Mouse (Mus musculus) liver, embryonic 13.5 days (tissue): ENCODE data around the gene Washc4. TPM values are rescaled to one million over a fixed set of nuclear protein-coding genes. Genes with fewer than 3 reads are reported as not detected.

Experiments
- ATAC-seq: fragments of 200-750 bp; cut with Nextera tagmentation; 2 replicates; pipeline ENCODE4 v1.8.0; 2017; ENCODE audit warnings: low read depth, mild to moderate bottlenecking, moderate number of reproducible peaks, moderate library complexity
- DNase-seq: peaks from one replicate; pipeline ENCODE4 v3.0.0; 2022
- H3K27ac ChIP-seq: fragments of 300-500 bp; sonication (generic); 2 replicates; pipeline ENCODE4 v1.5.1; 2015; ENCODE audit warnings: moderate library complexity, mild to moderate bottlenecking, inconsistent platforms
- H3K27me3 ChIP-seq: fragments of 300-500 bp; sonication (generic); 2 replicates; pipeline ENCODE4 v1.6.1; 2015; ENCODE audit warnings: mild to moderate bottlenecking, inconsistent platforms
- H3K36me3 ChIP-seq: fragments of 300-500 bp; sonication (generic); 2 replicates; pipeline ENCODE4 v1.6.1; 2015; ENCODE audit warnings: mild to moderate bottlenecking, inconsistent platforms
- H3K4me1 ChIP-seq: fragments of 300-500 bp; sonication (generic); replicated peaks from 2 replicates; pipeline ENCODE4 v1.6.1; 2015; ENCODE audit warnings: inconsistent platforms
- H3K4me2 ChIP-seq: fragments of 300-500 bp; sonication (generic); 2 replicates; pipeline ENCODE4 v1.6.1; 2015; ENCODE audit warnings: inconsistent platforms, mild to moderate bottlenecking, moderate library complexity
- H3K4me3 ChIP-seq: fragments of 300-500 bp; sonication (generic); replicated peaks from 2 replicates; pipeline ENCODE4 v1.5.1; 2015; ENCODE audit warnings: mild to moderate bottlenecking, inconsistent platforms
- H3K9ac ChIP-seq: fragments of 300-500 bp; sonication (generic); 2 replicates; pipeline ENCODE4 v1.6.1; 2015; ENCODE audit warnings: mild to moderate bottlenecking, inconsistent platforms
- H3K9me3 ChIP-seq: fragments of 300-500 bp; sonication (generic); replicated peaks from 2 replicates; pipeline ENCODE4 v1.6.1; 2016; ENCODE audit warnings: inconsistent platforms
- WGBS: fragments of 180-500 bp; shearing (Covaris S2); methylation state at CpG from one replicate; pipeline ENCODE4 v1.1.7; 2015; ENCODE audit not compliant: insufficient replicate concordance; 5-methylcytosine and 5-hydroxymethylcytosine counted together
- polyA plus RNA-seq: library from polyadenylated mRNA; unstranded; fragments of >200 nt; fragmentation: Nextera tagmentation; extraction: Ambion mirVana; gene quantifications from 2 replicates; pipeline ENCODE4 v1.2.1, GENCODE M21; 2015

The Washc4 gene
- polyA plus RNA-seq, 1 experiment from 2014 or later, result 11.2 TPM

GRCm38 (mm10) chr10:83639881-83640386 lies 96.4 kb downstream of the Washc4 start:
- no peak overlapping the region for H3K9ac ChIP-seq
- no peak for ATAC-seq
- peaks cover 29% of the 10 kb centered on the region for H3K4me1 ChIP-seq
- H3K27me3 ChIP-seq, result no peaks in the 10 kb centered on the region; the same call in 1 of the 2 replicates
- 78% methylated on average over 10 of the region's 10 CpGs for WGBS
- no peak overlapping the region for H3K27ac ChIP-seq
- H3K36me3 ChIP-seq, result peaks cover 3% of the 10 kb centered on the region; the same call in 1 of the 2 replicates
- no peak overlapping the region for H3K4me2 ChIP-seq
- H3K4me3 ChIP-seq, result no peak overlapping the region
- no peaks in the 10 kb centered on the region for H3K9me3 ChIP-seq
- no peak for DNase-seq

DNA sequence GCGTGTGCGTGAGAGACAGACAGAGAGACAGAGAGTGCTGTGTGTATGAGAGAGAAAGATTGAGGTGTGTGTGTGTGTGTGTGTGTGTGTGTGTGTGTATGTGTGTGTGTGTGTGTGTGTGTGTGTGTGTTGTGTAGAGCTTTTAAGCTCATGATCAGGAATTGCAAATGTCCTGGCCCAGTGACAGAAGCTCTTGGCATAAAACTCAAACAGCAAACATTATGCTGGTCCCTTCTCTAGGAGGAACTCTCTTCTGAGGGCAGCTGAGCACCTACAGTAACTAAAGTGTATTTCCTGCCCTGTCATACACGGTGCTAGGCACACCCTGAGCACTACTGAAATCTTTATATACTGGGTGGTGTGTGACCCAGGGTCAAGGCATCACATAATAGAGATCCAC lies 98.1 kb downstream of the Washc4 start:
- H3K4me3 ChIP-seq, result no peak overlapping the region
- 54% methylated on average over 3 of the region's 3 CpGs for WGBS
- H3K36me3 ChIP-seq, result peaks cover 3% of the 10 kb centered on the region; the same call in 1 of the 2 replicates
- peaks cover 39% of the 10 kb centered on the region for H3K4me1 ChIP-seq
- H3K27ac ChIP-seq, result no peak overlapping the region
- H3K27me3 ChIP-seq, result peaks cover 7% of the 10 kb centered on the region
- H3K9ac ChIP-seq, result no peak overlapping the region
- H3K9me3 ChIP-seq, result no peaks in the 10 kb centered on the region
- DNase-seq (no peak), ATAC-seq (no peak)
- no peak overlapping the region for H3K4me2 ChIP-seq

GRCm38 (mm10) chr10:83644167-83644566 lies 100.6 kb downstream of the Washc4 start:
- H3K9ac ChIP-seq, result no peak overlapping the region
- ATAC-seq, result no peak
- WGBS, result 47% methylated on average over 8 of the region's 8 CpGs
- H3K9me3 ChIP-seq, result no peaks in the 10 kb centered on the region
- H3K27ac ChIP-seq, result no peak overlapping the region
- 0 out of 2 replicates have a peak overlapping the region, but pooled peaks have one; percentile 49 for H3K4me2 ChIP-seq
- peaks cover 50% of the 10 kb centered on the region for H3K4me1 ChIP-seq
- H3K27me3 ChIP-seq, result peaks cover 30% of the 10 kb centered on the region
- no peak overlapping the region for H3K4me3 ChIP-seq
- H3K36me3 ChIP-seq, result peaks cover 3% of the 10 kb centered on the region; the same call in 1 of the 2 replicates
- no peak for DNase-seq

GRCm38 (mm10) chr10:83644865-83645715 lies 101.5 kb downstream of the Washc4 start:
- peak overlapping the region; percentile 10; the same call in 1 of the 2 replicates for H3K4me3 ChIP-seq
- peaks cover 50% of the 10 kb centered on the region for H3K4me1 ChIP-seq

DNA sequence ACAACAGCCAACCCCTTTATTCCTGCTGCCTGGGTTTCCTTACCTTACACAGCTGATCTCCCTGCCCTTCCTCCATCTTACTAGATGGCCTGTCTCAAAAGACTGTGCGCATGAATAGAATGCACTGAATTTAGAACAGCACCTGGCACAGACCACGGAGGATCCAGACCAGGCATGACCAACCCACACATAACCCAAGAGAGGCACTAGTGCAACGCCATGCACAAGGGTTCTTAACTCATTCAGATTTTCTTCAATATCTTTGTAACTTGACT lies 102.1 kb downstream of the Washc4 start:
- no peak for ATAC-seq
- peak overlapping the region; percentile 49 for H3K4me2 ChIP-seq
- DNase-seq, result no peak
- H3K36me3 ChIP-seq, result no peaks in the 10 kb centered on the region
- WGBS, result 76% methylated on average over 3 of the region's 3 CpGs
- no peak overlapping the region for H3K4me3 ChIP-seq
- peaks cover 45% of the 10 kb centered on the region for H3K27me3 ChIP-seq
- H3K27ac ChIP-seq, result peak overlapping the region; percentile 69
- peaks cover 50% of the 10 kb centered on the region for H3K4me1 ChIP-seq
- H3K9ac ChIP-seq, result no peak overlapping the region; the same call in 1 of the 2 replicates
- no peaks in the 10 kb centered on the region for H3K9me3 ChIP-seq

More at GRCm38 (mm10) chr10:83644865-83645715, 101.5 kb downstream of the Washc4 start:
- Histone ChIP-seq H3K9me3 (no peaks in the 10 kb centered on the region), H3K27ac (peak overlapping the region; percentile 69), H3K27me3 (peaks cover 39% of the 10 kb centered on the region), H3K4me2 (peak overlapping the region; percentile 49), H3K36me3 (no peaks in the 10 kb centered on the region), H3K9ac (peak overlapping the region; percentile 33; the same call in 1 of the 2 replicates)
- peak; percentile 68 for DNase-seq
- peak; percentile 93 for ATAC-seq
- 26% methylated on average over 16 of the region's 16 CpGs for WGBS

Other genes with a start within 250 kb of the Washc4 start
- gene Slc41a2, start 205.9 kb upstream of the Washc4 start, polyA plus RNA-seq, result 0.07 and 0.17 TPM in 2 replicates
- 0.28 and 0.34 TPM in 2 replicates for gene D10Wsu102e, start 183.5 kb upstream of the Washc4 start, polyA plus RNA-seq
- gene Aldh1l2, start 9.6 kb upstream of the Washc4 start, polyA plus RNA-seq, result 0.16 and 0.24 TPM in 2 replicates
- gene Appl2, start 105.0 kb downstream of the Washc4 start, polyA plus RNA-seq, result 8.5 and 10.8 TPM in 2 replicates
- 2.3 TPM in 2 replicates for gene 1500009L16Rik, start 179.1 kb downstream of the Washc4 start, polyA plus RNA-seq